Mouse (Mus musculus) embryonic facial prominence, embryonic 14.5 days (tissue): ENCODE data around the gene Tstd2. TPM values are rescaled to one million over a fixed set of nuclear protein-coding genes. Genes with fewer than 3 reads are reported as not detected.
A peak's percentile ranks its signal among the peaks of the same experiment; 100 is the strongest.

ENCODE experiments used
- ATAC-seq: fragments of 200-750 bp; cut with Nextera tagmentation; 2 replicates; pipeline ENCODE4 v1.8.0; 2017; ENCODE audit warnings: low read depth, moderate number of reproducible peaks, moderate TSS enrichment
- DNase-seq: peaks from one replicate; pipeline ENCODE4 v3.0.0-alpha.2; 2015; ENCODE audit warnings: low spot score
- H3K27ac ChIP-seq: fragments of 300-500 bp; sonication (generic); replicated peaks from 2 replicates; pipeline ENCODE4 v1.5.1; 2014; ENCODE audit warnings: low read depth, mild to moderate bottlenecking, low read length, moderate library complexity
- H3K27me3 ChIP-seq: fragments of 300-500 bp; sonication (generic); replicated peaks from 2 replicates; pipeline ENCODE4 v1.6.1; 2014; ENCODE audit warnings: low read length; ENCODE audit not compliant: control insufficient read depth, insufficient read depth
- H3K36me3 ChIP-seq: fragments of 300-500 bp; sonication (generic); 2 replicates; pipeline ENCODE4 v1.6.1; 2014; ENCODE audit warnings: low read length, mixed read lengths; ENCODE audit not compliant: control insufficient read depth, insufficient read depth
- H3K4me1 ChIP-seq: fragments of 300-500 bp; sonication (generic); 2 replicates; pipeline ENCODE4 v1.6.1; 2014; ENCODE audit warnings: antibody characterized with exemption, low read length; ENCODE audit not compliant: control insufficient read depth, insufficient read depth
- H3K4me2 ChIP-seq: fragments of 300-500 bp; sonication (generic); 2 replicates; pipeline ENCODE4 v1.6.1; 2014; ENCODE audit warnings: low read depth, mild to moderate bottlenecking, low read length, moderate library complexity, mixed read lengths
- H3K4me3 ChIP-seq: fragments of 300-500 bp; sonication (generic); 2 replicates; pipeline ENCODE4 v1.5.1; 2014; ENCODE audit warnings: low read depth, mild to moderate bottlenecking, low read length
- H3K9ac ChIP-seq: fragments of 300-500 bp; sonication (generic); 2 replicates; pipeline ENCODE4 v1.6.1; 2014; ENCODE audit warnings: low read depth, mild to moderate bottlenecking, low read length, moderate library complexity, mixed read lengths
- H3K9me3 ChIP-seq: fragments of 300-500 bp; sonication (generic); 2 replicates; pipeline ENCODE4 v1.6.1; 2016; ENCODE audit warnings: low read length; ENCODE audit not compliant: control insufficient read depth
- whole genome bisulfite sequencing: fragments of 180-500 bp; shearing (Covaris S2); extraction: QIAGEN DNeasy Blood & Tissue Kit; methylation state at CpG from one replicate; pipeline ENCODE4 v1.1.7; 2014; 5-methylcytosine and 5-hydroxymethylcytosine counted together
- polyA plus RNA-seq: library from polyadenylated mRNA; unstranded; fragments of >200 nt; fragmentation: Nextera tagmentation; extraction: Ambion mirVana; gene quantifications from 2 replicates; pipeline ENCODE4 v1.2.1, GENCODE M21; 2014

Tstd2 gene
- polyA plus RNA-seq, 1 experiment from 2014 or later, result 15.4 TPM

DNA sequence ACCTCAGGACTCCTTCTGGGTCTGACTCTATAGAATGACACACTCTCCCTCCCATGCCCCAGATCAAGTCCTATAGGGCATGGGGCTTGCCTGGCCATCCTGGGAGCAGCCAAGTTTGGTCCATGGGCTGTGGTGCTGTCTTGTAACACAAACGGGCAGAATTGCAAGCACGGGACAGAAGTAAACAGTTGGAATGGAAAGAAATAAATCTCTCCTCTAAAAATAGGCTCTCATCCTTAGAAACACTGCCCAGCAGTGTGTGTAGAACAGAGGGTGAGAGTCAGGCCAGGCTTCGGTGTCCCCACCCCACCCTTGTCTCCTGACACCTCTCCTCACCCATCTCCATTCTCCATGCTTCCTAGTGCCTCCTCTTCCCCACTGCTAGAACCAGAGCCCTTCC, 70.4 kb downstream of the Tstd2 start:
- no peaks in the 10 kb centered on the region for H3K36me3 ChIP-seq
- H3K4me1 ChIP-seq, result peaks cover 10% of the 10 kb centered on the region
- no peaks in the 10 kb centered on the region for H3K9me3 ChIP-seq
- H3K4me2 ChIP-seq, result no peak overlapping the region
- DNase-seq (no peak), ATAC-seq (no peak)
- H3K4me3 ChIP-seq, result no peak overlapping the region
- H3K27ac ChIP-seq, result no peak overlapping the region
- no peak overlapping the region for H3K9ac ChIP-seq
- 77% methylated on average over 3 of the region's 3 CpGs for WGBS
- no peaks in the 10 kb centered on the region for H3K27me3 ChIP-seq

GRCm38 (mm10) chr4:46065695-46066340, 72.7 kb downstream of the Tstd2 start:
- WGBS, result 63% methylated on average over 8 of the region's 8 CpGs
- ATAC-seq, result no peak
- Histone ChIP-seq H3K27me3 (no peaks in the 10 kb centered on the region), H3K36me3 (no peaks in the 10 kb centered on the region), H3K4me3 (no peak overlapping the region), H3K9me3 (no peaks in the 10 kb centered on the region), H3K4me2 (no peak overlapping the region), H3K4me1 (peaks cover 10% of the 10 kb centered on the region), H3K27ac (no peak overlapping the region), H3K9ac (no peak overlapping the region)
- DNase-seq, result no peak

DNA sequence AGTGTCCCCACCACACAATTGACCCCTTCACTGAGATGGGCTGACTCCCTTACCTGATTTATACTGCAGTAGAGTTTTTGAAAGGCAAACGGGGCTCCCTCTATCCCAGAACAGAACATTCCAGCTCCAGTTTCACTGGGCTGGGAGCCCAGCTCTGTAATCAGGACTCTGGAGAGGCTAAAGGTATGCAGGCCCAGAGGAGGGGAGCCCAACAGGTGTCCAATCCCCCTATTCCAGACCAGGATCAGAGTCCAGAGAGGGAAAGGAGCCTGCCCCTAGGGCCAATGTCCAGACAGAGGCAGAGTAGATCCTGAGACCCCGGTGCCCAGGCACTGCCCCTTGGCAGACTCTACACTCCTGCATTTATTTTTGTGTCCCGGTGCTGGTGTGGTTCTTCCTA, 73.5 kb downstream of the Tstd2 start:
- H3K4me2 ChIP-seq, result no peak overlapping the region

More for the DNA sequence above, 73.5 kb downstream of the Tstd2 start:
- Histone ChIP-seq H3K9ac (no peak overlapping the region), H3K9me3 (no peaks in the 10 kb centered on the region), H3K27ac (no peak overlapping the region), H3K4me3 (no peak overlapping the region), H3K27me3 (no peaks in the 10 kb centered on the region), H3K4me1 (peaks cover 10% of the 10 kb centered on the region), H3K36me3 (no peaks in the 10 kb centered on the region)
- ATAC-seq, result peak; percentile 64
- 67% methylated on average over 3 of the region's 3 CpGs for WGBS
- no peak for DNase-seq

Other genes with a start within 250 kb of the Tstd2 start
- 0.29 and 0.79 TPM in 2 replicates for gene Ccdc180, start 248.4 kb downstream of the Tstd2 start, polyA plus RNA-seq
- 15.2 and 16.1 TPM in 2 replicates for gene Tdrd7, start 173.4 kb downstream of the Tstd2 start, polyA plus RNA-seq
- 26.3 and 38.8 TPM in 2 replicates for gene Tmod1, start 99.8 kb downstream of the Tstd2 start, polyA plus RNA-seq
- 70.1 and 80.1 TPM in 2 replicates for gene Ncbp1, start 81 bp downstream of the Tstd2 start, polyA plus RNA-seq
- 21.0 and 26.0 TPM in 2 replicates for gene Xpa, start 57.6 kb upstream of the Tstd2 start, polyA plus RNA-seq
- gene Foxe1, start 204.9 kb upstream of the Tstd2 start, polyA plus RNA-seq, result 1.6 and 1.7 TPM in 2 replicates